Mouse (Mus musculus) embryonic facial prominence, embryonic 11.5 days (tissue): ENCODE results near the gene Rps26. TPM values are rescaled to one million over a fixed set of nuclear protein-coding genes. Genes with fewer than 3 reads are reported as not detected.
"Not testable (repeated sequence)": the region's sequence is repeated elsewhere in the genome, so short reads cannot be mapped to it uniquely, and the experiment has no call there.

Experiments used
- ATAC-seq: fragments of 200-750 bp; cut with Nextera tagmentation; replicated peaks from 2 replicates; pipeline ENCODE4 v1.8.0; 2017; ENCODE audit warnings: low read depth; ENCODE audit not compliant: insufficient number of reproducible peaks, low FRiP score, low TSS enrichment
- DNase-seq: peaks from one replicate; pipeline ENCODE4 v3.0.0-alpha.2; 2015; ENCODE audit warnings: low spot score
- H3K27ac ChIP-seq: fragments of 300-500 bp; sonication (generic); replicated peaks from 2 replicates; pipeline ENCODE4 v1.5.1; 2014; ENCODE audit warnings: mild to moderate bottlenecking, low read depth, low read length, control low read depth
- H3K27me3 ChIP-seq: fragments of 300-500 bp; sonication (generic); 2 replicates; pipeline ENCODE4 v1.6.1; 2014; ENCODE audit warnings: mild to moderate bottlenecking, low read length, moderate library complexity, mixed read lengths; ENCODE audit not compliant: control insufficient read depth, insufficient read depth
- H3K36me3 ChIP-seq: fragments of 300-500 bp; sonication (generic); replicated peaks from 2 replicates; pipeline ENCODE4 v1.6.1; 2014; ENCODE audit warnings: low read depth, mild to moderate bottlenecking, low read length, moderate library complexity, mixed read lengths; ENCODE audit not compliant: control insufficient read depth, insufficient read depth
- H3K4me1 ChIP-seq: fragments of 300-500 bp; sonication (generic); 2 replicates; pipeline ENCODE4 v1.6.1; 2014; ENCODE audit warnings: low read length, mixed read lengths; ENCODE audit not compliant: control insufficient read depth, insufficient read depth
- H3K4me2 ChIP-seq: fragments of 300-500 bp; sonication (generic); 2 replicates; pipeline ENCODE4 v1.6.1; 2014; ENCODE audit warnings: low read depth, mild to moderate bottlenecking, control low read depth, low read length, moderate library complexity
- H3K4me3 ChIP-seq: fragments of 300-500 bp; sonication (generic); 2 replicates; pipeline ENCODE4 v1.5.1; 2014; ENCODE audit warnings: low read depth, low read length, control low read depth
- H3K9ac ChIP-seq: fragments of 300-500 bp; sonication (generic); replicated peaks from 2 replicates; pipeline ENCODE4 v1.6.1; 2014; ENCODE audit warnings: mild to moderate bottlenecking, control low read depth, low read length
- H3K9me3 ChIP-seq: fragments of 300-500 bp; sonication (generic); replicated peaks from 2 replicates; pipeline ENCODE4 v1.6.1; 2016; ENCODE audit warnings: mild to moderate bottlenecking, low read length, inconsistent platforms, mixed read lengths; ENCODE audit not compliant: control insufficient read depth
- WGBS: fragments of 180-500 bp; shearing (Covaris S2); extraction: QIAGEN DNeasy Blood & Tissue Kit; methylation state at CpG from one replicate; pipeline ENCODE4 v1.1.7; 2014; 5-methylcytosine and 5-hydroxymethylcytosine counted together
- polyA plus RNA-seq: library from polyadenylated mRNA; unstranded; fragments of >200 nt; fragmentation: Nextera tagmentation; extraction: Ambion mirVana; gene quantifications from 2 replicates; pipeline ENCODE4 v1.2.1, GENCODE M21; 2014

Gene Rps26
- polyA plus RNA-seq, 1 experiment from 2014 or later = 765 TPM

DNA sequence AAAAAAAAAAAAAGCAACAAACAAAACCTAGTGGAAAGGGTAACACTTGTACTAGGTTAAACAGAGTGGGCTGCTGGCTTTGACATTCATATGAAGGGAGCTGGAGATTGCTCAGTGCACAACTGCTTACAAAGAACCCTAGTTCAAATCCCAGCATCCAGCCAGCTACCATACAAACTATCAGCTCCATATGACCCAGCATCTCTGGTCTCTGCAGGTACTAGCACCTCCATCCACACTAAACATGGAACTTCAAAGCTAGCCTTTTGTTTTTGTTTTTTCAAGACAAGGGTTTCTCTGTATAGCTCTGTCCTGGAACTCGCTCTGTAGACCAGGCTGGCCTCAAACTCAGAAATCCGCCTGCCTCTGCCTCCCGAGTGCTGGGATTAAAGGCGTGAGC, 3.8 kb downstream of the Rps26 start:
- WGBS = 86% methylated on average over 4 of the region's 4 CpGs
- DNase-seq (no peak), ATAC-seq (no peak)

DNA sequence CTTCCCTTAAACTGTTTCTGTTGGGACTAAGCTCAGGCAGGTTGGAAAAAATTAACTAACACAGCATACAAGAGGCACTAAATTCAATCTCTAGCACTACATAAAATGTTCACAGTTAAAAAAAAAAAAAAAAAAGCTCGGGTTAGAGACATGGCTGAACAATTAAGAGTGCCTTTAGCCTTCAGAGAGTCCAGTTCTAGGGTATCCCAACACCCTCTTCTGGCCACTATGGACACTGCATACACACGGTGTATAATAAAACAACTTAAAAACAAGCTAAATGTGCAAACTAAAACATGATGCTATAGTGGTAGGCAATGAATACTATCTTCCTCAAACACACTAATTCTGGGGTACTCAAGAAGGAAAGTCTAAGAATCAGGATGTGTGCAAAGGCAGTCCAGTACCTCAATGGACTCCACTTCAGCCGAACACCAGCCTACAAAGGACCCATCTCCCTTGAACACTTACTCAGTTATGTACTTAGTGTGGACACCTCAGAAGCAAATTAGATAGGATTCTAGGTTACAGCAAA, 4.5 kb downstream of the Rps26 start:
- WGBS = 77% methylated on average over 3 of the region's 3 CpGs
- Histone ChIP-seq H3K27ac (no peak overlapping the region), H3K4me3 (no peak overlapping the region), H3K9me3 (no peaks in the 10 kb centered on the region), H3K36me3 (peaks cover 8% of the 10 kb centered on the region), H3K9ac (no peak overlapping the region), H3K4me2 (no peak overlapping the region), H3K4me1 (no peaks in the 10 kb centered on the region), H3K27me3 (no peaks in the 10 kb centered on the region)
- DNase-seq = no peak
- ATAC-seq = no peak

More for the DNA sequence above, 3.8 kb downstream of the Rps26 start:
- Histone ChIP-seq H3K9me3 (no peaks in the 10 kb centered on the region), H3K27me3 (no peaks in the 10 kb centered on the region), H3K4me2 (no peak overlapping the region), H3K4me3 (no peak overlapping the region), H3K36me3 (peaks cover 8% of the 10 kb centered on the region), H3K27ac (no peak overlapping the region), H3K9ac (no peak overlapping the region), H3K4me1 (no peaks in the 10 kb centered on the region)

DNA sequence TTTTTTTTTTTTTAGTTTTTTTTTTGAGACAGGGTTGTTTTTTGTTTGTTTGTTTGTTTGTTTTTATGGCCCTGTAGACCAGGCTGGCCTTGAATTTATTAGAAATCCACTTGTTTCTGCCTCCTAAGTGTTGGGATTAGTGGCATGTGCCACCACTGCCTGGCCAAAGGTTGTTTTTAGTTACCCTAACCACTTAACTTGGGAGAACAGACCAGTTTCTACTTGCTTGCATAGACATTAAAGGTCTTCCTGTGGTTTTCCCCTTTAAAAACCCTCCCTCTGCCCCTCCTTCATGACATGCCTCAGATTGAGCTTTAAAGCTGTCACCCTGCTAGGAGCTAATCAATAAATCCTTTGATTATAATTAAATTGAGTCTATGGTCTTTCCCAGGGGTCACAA, 6.3 kb downstream of the Rps26 start:
- H3K9me3 ChIP-seq = no peaks in the 10 kb centered on the region
- DNase-seq (no peak), ATAC-seq (no peak)

DNA sequence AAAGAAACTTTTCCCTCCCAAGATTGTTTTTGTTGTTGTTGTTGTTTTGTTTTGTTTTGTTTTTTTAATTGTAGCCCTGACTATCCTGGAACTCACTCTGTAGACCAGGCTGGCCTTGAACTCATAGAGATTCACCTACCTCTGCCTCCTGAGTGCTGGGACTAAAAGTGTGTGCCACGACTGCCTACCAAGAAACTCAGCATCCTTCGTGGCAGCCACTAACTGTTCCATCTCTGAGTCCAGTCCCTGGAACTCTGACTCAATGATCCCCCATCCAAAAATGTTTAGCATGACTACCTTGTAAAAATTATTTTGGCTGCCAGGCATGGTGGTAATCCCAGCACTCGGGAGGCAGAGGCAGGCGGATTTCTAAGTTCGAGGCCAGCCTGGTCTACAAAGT, 7.4 kb downstream of the Rps26 start:
- not testable (repeated sequence) for H3K4me3 ChIP-seq, DNase-seq, H3K4me2 ChIP-seq, H3K27me3 ChIP-seq, H3K9me3 ChIP-seq, H3K36me3 ChIP-seq, H3K4me1 ChIP-seq, H3K9ac ChIP-seq, ATAC-seq, H3K27ac ChIP-seq
- WGBS = 92% methylated on average over 5 of the region's 5 CpGs

More for the DNA sequence above, 6.3 kb downstream of the Rps26 start:
- H3K4me3 ChIP-seq = no peak overlapping the region
- no peak overlapping the region for H3K4me2 ChIP-seq
- no peaks in the 10 kb centered on the region for H3K4me1 ChIP-seq
- no peak overlapping the region for H3K27ac ChIP-seq
- peaks cover 8% of the 10 kb centered on the region for H3K36me3 ChIP-seq
- H3K9ac ChIP-seq = no peak overlapping the region
- no peaks in the 10 kb centered on the region for H3K27me3 ChIP-seq

DNA sequence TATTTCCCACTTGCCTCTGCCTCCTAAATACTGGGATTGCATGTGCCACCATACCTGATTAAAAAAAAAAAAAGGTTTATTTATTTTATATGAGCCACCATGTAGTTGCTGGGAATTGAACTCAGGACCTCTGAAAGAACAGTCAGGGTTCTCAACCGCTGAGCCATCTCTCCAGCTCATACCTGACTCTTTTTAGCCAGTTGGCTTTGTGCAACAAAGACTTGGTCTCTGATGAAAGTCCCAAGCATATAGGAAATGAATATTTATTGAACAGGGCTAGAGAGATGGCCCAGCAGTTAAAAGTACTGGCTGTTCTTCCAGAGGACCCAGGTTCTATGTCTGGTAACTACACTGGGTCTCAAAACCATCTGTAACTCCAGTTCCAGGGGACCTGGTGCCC, 8.0 kb downstream of the Rps26 start:
- Histone ChIP-seq H3K9me3 (no peaks in the 10 kb centered on the region), H3K4me3 (no peak overlapping the region), H3K4me1 (no peaks in the 10 kb centered on the region), H3K9ac (no peak overlapping the region), H3K27me3 (no peaks in the 10 kb centered on the region), H3K4me2 (no peak overlapping the region), H3K36me3 (no peaks in the 10 kb centered on the region; the same call in 1 of the 2 replicates), H3K27ac (no peak overlapping the region)
- no peak for DNase-seq
- 88% methylated on average over 1 of the region's 1 CpGs for WGBS
- no peak for ATAC-seq

DNA sequence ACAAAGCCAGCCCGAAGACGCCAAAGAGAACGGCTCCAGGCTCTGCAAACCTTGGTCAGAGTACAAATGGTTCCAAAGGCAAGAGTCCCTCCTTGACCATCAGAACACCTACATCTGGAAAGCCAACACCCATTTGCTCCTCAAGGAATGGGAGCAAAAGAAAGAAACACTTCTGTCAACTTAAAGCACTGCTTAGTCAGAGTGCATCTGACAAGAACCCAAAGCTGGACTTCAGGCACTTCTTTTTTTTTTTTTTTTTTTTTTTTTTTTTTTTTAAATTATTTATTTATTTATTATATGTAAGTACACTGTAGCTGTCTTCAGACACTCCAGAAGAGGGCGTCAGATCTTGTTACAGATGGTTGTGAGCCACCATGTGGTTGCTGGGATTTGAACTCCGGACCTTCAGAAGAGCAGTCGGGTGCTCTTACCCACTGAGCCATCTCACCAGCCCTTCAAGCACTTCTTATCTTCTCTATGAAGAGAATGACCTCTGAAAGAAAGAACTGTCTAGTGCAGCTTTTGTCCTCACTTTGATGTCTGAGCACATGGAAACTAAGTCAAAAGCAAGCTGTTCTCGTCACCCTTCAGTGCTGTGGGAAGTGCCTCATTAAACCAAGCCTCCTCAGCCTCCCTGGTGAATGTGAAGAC, 10.6 kb downstream of the Rps26 start:
- not testable (repeated sequence) for H3K4me1 ChIP-seq, H3K4me3 ChIP-seq, H3K4me2 ChIP-seq, H3K27ac ChIP-seq, H3K9me3 ChIP-seq, DNase-seq, H3K9ac ChIP-seq, H3K36me3 ChIP-seq, ATAC-seq, H3K27me3 ChIP-seq
- 87% methylated on average over 5 of the region's 7 CpGs for WGBS

DNA sequence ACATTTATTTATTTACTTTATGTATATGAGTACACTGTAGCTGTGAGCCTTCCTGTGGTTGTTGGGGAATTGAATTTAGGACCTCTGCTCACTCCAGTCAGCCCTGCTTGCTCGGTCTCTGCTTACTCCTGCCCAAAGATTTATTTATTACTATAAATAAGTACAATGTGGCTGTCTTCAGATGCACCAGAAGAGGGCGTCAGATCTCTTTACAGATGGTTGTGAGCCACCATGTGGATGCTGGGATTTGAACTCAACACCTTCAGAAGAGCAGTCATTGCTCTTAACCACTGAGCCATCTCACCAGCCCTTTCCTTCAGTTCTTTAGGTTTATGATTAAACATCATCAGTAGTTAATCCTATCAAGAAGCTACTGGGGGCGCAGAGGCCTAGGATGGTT, 11.6 kb downstream of the Rps26 start:
- Histone ChIP-seq H3K4me2 (no peak overlapping the region), H3K36me3 (no peaks in the 10 kb centered on the region), H3K27me3 (no peaks in the 10 kb centered on the region), H3K9me3 (no peaks in the 10 kb centered on the region), H3K4me3 (no peak overlapping the region), H3K4me1 (no peaks in the 10 kb centered on the region), H3K9ac (no peak overlapping the region), H3K27ac (no peak overlapping the region)
- 59% methylated on average over 3 of the region's 3 CpGs for WGBS
- ATAC-seq (no peak), DNase-seq (no peak)

DNA sequence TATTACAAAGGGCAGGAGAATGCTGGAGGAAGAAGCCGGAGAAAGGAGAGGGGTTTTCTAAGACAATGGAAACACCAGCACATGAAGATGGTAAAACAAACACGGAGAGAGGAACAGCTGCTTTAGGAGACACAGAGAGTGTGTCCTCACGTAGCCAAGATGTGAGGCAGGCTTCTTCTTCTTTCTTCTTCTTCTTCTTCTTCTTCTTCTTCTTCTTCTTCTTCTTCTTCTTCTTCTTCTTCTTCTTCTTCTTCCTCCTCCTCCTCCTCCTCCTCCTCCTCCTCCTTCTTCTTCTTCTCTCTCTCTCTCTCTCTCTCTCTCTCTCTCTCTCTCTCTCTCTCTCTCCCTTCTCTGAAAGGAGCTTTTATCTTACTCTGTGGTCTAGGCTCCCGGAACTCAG, 12.7 kb downstream of the Rps26 start:
- H3K4me3 ChIP-seq, H3K9me3 ChIP-seq, H3K27me3 ChIP-seq, H3K9ac ChIP-seq, DNase-seq, H3K4me1 ChIP-seq, H3K4me2 ChIP-seq, H3K27ac ChIP-seq, H3K36me3 ChIP-seq, ATAC-seq: not testable (repeated sequence)
- 62% methylated on average over 4 of the region's 4 CpGs for WGBS
